In the genomic region with DNA sequence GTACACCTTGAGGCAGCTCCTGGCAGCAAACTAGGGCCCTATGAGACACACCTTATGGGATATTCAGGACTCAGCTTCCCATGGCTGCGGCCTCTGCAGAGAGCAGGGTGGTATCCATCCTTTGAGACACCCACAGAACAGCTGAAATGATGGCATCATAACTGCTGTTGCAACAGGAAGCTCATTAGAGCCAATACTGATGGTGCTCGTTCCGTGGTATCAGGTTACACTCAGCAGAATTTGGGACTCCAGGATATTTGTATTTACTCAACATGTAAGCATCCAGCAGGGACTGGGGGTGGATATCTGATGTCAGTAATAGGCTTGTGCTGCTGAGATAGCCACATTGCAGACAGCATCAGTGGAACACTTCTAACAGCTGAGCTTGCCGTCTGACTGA, we compare ENCODE assay signal across 20 mouse cellular contexts.
DNase-seq lines count a peak whose midpoint lies in the region; ATAC-seq and TF ChIP-seq lines count a peak whose summit lies in the region.
"Had no signal": no experiment of that assay in that cellular context is flagged by ENCODE, and none has a peak within 500 bp of the region (broad histone marks: within the 10 kb centered on the region; RNA-seq: fewer than 3 reads in every experiment).

No protein-coding gene starts in this region.

- no peak overlapping the region for H3K27ac ChIP-seq in lung, embryonic 15.5 days
- H3K27ac ChIP-seq: forebrain, embryonic 15.5 days; heart, embryonic 13.5 days; midbrain, embryonic 15.5 days had no signal

- H3K9me3 ChIP-seq in lung, embryonic 15.5 days, result no peaks in the 10 kb centered on the region
- H3K9me3 ChIP-seq: forebrain, embryonic 15.5 days; midbrain, embryonic 15.5 days had no signal

- H3K27me3 ChIP-seq in lung, embryonic 15.5 days, result no peaks in the 10 kb centered on the region
- H3K27me3 ChIP-seq in myocyte (ENCODE audit: control insufficient read depth, insufficient read depth, insufficient read length), result no peaks in the 10 kb centered on the region
- H3K27me3 ChIP-seq: CH12.LX; forebrain, embryonic 15.5 days; heart, embryonic 13.5 days; midbrain, embryonic 15.5 days had no signal

- TF ChIP-seq CTCF in lung, adult 2 months (IDR thresholded peaks at IDR 0.05; ENCODE audit: insufficient read depth, low read length), result no peak

- ATAC-seq in lung, embryonic 15.5 days (ENCODE audit: borderline replicate concordance, extremely low read depth, low FRiP score, low TSS enrichment), result peak; percentile 69; the same call in 1 of the 2 replicates
- 0 out of 2 replicates have a peak, but pooled peaks have one; percentile 22 for ATAC-seq in common myeloid progenitor, adult 5-6 weeks (replicated peaks; ENCODE audit: low read depth, poor library complexity, severe bottlenecking)
- ATAC-seq: activated CD4-positive, CD25-positive, alpha-beta regulatory T cell, adult 4 months; forebrain, embryonic 15.5 days; hindbrain, embryonic 16.5 days; midbrain, embryonic 15.5 days had no signal

- no peak overlapping the region for H3K4me2 ChIP-seq in lung, embryonic 15.5 days
- H3K4me2 ChIP-seq in myocyte (ENCODE audit: low read depth), result peak overlapping the region; percentile 31
- H3K4me2 ChIP-seq: forebrain, embryonic 15.5 days; heart, embryonic 13.5 days; liver, embryonic 11.5 days; midbrain, embryonic 15.5 days had no signal

- H3K36me3 ChIP-seq in lung, embryonic 15.5 days, result no peaks in the 10 kb centered on the region
- H3K36me3 ChIP-seq in myocyte (ENCODE audit: control insufficient read depth, insufficient read depth), result no peaks in the 10 kb centered on the region
- H3K36me3 ChIP-seq: forebrain, embryonic 15.5 days; heart, embryonic 13.5 days; midbrain, embryonic 15.5 days had no signal

- H3K4me3 ChIP-seq in lung, embryonic 15.5 days, result no peak overlapping the region
- no peak overlapping the region for H3K4me3 ChIP-seq in lung, adult 2 months (replicated peaks; ENCODE audit: extremely low read depth, low read depth, low read length)
- no peak overlapping the region for H3K4me3 ChIP-seq in myocyte
- H3K4me3 ChIP-seq: forebrain, embryonic 15.5 days; heart, embryonic 13.5 days; midbrain, embryonic 15.5 days had no signal

- WGBS in lung, embryonic 15.5 days, result 35% methylated on average over 4 of the region's 4 CpGs
- WGBS in lung, adult 2 months, result 41% methylated on average over 4 of the region's 4 CpGs

- H3K9ac ChIP-seq in lung, embryonic 15.5 days, result no peak overlapping the region
- H3K9ac ChIP-seq: forebrain, embryonic 15.5 days; heart, embryonic 13.5 days; midbrain, embryonic 15.5 days had no signal

- intact Hi-C loops in left cerebral cortex, postnatal 25 days (cut with DNase I), result no loop called here

- H3K4me1 ChIP-seq in lung, embryonic 15.5 days, result no peaks in the 10 kb centered on the region
- H3K4me1 ChIP-seq in lung, adult 2 months (ENCODE audit: control insufficient read depth, insufficient read depth, low read length), result no peaks in the 10 kb centered on the region
- H3K4me1 ChIP-seq: midbrain, embryonic 15.5 days had no signal

- H3K79me2 ChIP-seq in myocyte (ENCODE audit: control insufficient read depth, insufficient read depth), result no peaks in the 10 kb centered on the region

- DNase-seq in lung, adult 2 months, result no peak
- peak; percentile 37 for DNase-seq in Muller cell, postnatal 12 days (ENCODE audit: inconsistent ontology term)
- no peak for DNase-seq in left cerebral cortex, postnatal 25 days (ENCODE audit: low spot score in 2 of 2)
- no peak for DNase-seq in testis, postnatal 10 days (ENCODE audit: low spot score)
- DNase-seq: cerebellum, adult 9-10 months; heart, adult 11 months; heart, postnatal 4 days; kidney, adult 18-20 months; kidney, postnatal 25 days; thymus, adult 18-20 months had no signal

- no peak overlapping the region for H3ac ChIP-seq in myocyte (ENCODE audit: control insufficient read depth, insufficient read length)

- no peak for TF ChIP-seq POLR2A in lung, adult 2 months (IDR thresholded peaks at IDR 0.05; ENCODE audit: borderline replicate concordance, extremely low read depth, low read depth, low read length)
- no peak for TF ChIP-seq POLR2A in myocyte (IDR thresholded peaks at IDR 0.05; ENCODE audit: insufficient read length, low read depth)

TF ChIP-seq in myocyte, 11 proteins besides CTCF, POLR2A, EP300 and RAD21:
- peak in 2 of 3 experiments; percentile 64 to 84 for TF ChIP-seq MYOD1 (IDR thresholded peaks at IDR 0.05; ENCODE audit: control insufficient read depth in 1 of 3, insufficient read length in 2 of 3, low read depth in 2 of 3)
- TF ChIP-seq CEBPB (IDR thresholded peaks at IDR 0.05; ENCODE audit: insufficient read depth, poor library complexity, severe bottlenecking), result peak; percentile 96
- no peak for TF ChIP-seq SRF (IDR thresholded peaks at IDR 0.05; ENCODE audit: control insufficient read depth, insufficient read length, low read depth)
- TF ChIP-seq E2F4 (IDR thresholded peaks at IDR 0.05; ENCODE audit: insufficient read depth), result no peak
- TF ChIP-seq TCF12 (IDR thresholded peaks at IDR 0.05; ENCODE audit: insufficient read depth, poor library complexity, severe bottlenecking), result no peak
- TF ChIP-seq MAX (IDR thresholded peaks at IDR 0.05; ENCODE audit: low read depth), result no peak
- no peak for TF ChIP-seq USF1 (IDR thresholded peaks at IDR 0.05; ENCODE audit: low read depth)
- no peak for TF ChIP-seq TCF3 (IDR thresholded peaks at IDR 0.05; ENCODE audit: insufficient read length, low read depth)
- peak in 1 of 3 experiments; percentile 64 for TF ChIP-seq MYOG (IDR thresholded peaks at IDR 0.05; ENCODE audit: control insufficient read depth in 1 of 3, insufficient read depth in 1 of 3, insufficient read length in 2 of 3, low read depth in 2 of 3)
- no peak for TF ChIP-seq POLR2AphosphoS2 (IDR thresholded peaks at IDR 0.05; ENCODE audit: insufficient read length, low read depth)
- TF ChIP-seq REST (IDR thresholded peaks at IDR 0.05; ENCODE audit: insufficient read depth, insufficient read length), result no peak
